Mouse (Mus musculus): ENCODE data around the gene Gm45713. TPM values are rescaled to one million over a fixed set of nuclear protein-coding genes. Genes with fewer than 3 reads are reported as not detected.

Gm45713 gene
- polyA plus RNA-seq, 1 experiment from 2014 or later: 0.20 TPM

DNA sequence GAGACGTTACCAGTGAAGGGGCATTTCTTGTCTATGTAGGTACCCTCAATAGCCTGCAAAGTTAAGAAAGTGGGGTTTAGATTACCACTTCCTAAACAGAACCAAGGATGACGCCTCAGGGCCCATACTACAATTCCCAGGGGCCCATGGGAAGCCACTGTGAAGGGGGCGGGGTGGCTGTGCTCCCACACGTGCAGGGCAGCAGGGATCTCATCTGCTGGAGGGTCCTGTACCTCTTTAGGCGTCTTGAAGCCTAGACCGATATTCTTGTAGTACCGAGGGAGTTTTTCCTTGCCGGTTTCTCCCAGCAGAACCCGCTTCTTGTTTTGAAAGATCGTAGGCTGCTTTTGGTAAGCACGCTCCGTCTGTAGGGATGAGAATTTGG, 12.9 kb downstream of the Gm45713 start:
- Histone ChIP-seq H3K36me3 (replicated peaks; ENCODE audit: control insufficient read depth, insufficient read depth, low read depth, low read length) (peaks cover 27% of the 10 kb centered on the region), H3K27ac (replicated peaks; ENCODE audit: low read depth, low read length) (no peak overlapping the region), H3K9ac (replicated peaks; ENCODE audit: low read length) (peak overlapping the region; percentile 89), H3K27me3 (ENCODE audit: control insufficient read depth, insufficient read depth, low read length) (no peaks in the 10 kb centered on the region), H3K9me3 (replicated peaks; ENCODE audit: control insufficient read depth, low read length) (no peaks in the 10 kb centered on the region), H3K4me3 (ENCODE audit: low read depth, low read length) (peak overlapping the region; percentile 65), H3K4me1 (ENCODE audit: control insufficient read depth, insufficient read depth, low read length) (peaks cover 3% of the 10 kb centered on the region), H3K4me2 (ENCODE audit: low read depth, low read length) (peak overlapping the region; percentile 63)
- WGBS: 22% methylated on average over 12 of the region's 12 CpGs
- ATAC-seq (replicated peaks; ENCODE audit: insufficient number of reproducible peaks, low FRiP score, low TSS enrichment, low read depth) (no peak), DNase-seq (ENCODE audit: low spot score) (peak; percentile 42)

DNA sequence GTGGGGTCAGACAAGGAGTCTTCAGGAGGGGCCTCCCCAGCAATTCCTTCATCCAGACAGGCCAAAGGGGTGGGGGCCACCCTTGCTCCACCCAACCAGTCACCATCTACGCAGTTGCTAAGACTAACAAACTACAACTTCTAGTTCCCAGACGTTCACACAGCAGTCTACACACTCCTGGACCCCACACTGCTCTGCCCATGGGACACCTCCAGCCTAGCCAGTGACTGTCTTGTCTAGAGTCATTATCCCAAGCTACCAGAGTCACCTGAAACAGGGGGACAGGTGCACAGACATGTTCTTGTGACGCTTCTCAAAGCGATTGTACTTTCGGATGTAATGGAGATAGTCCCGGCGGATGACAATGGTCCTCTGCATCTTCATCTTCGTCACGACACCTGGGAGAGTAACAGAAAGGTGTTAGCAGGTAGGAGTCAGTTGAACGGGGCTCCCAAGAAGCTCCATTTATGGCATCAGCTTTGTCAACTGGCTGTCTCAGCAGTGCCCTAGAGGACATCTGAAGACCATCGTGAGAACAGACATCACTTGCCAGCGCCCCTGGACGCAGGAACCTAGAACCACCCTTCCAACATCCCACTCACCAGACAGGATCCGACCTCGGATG, 13.4 kb downstream of the Gm45713 start:
- H3K9ac ChIP-seq (replicated peaks; ENCODE audit: low read length): peak overlapping the region; percentile 89
- H3K4me2 ChIP-seq (ENCODE audit: low read depth, low read length): peak overlapping the region; percentile 63
- no peaks in the 10 kb centered on the region for H3K27me3 ChIP-seq (ENCODE audit: control insufficient read depth, insufficient read depth, low read length)
- H3K9me3 ChIP-seq (replicated peaks; ENCODE audit: control insufficient read depth, low read length): no peaks in the 10 kb centered on the region
- DNase-seq (ENCODE audit: low spot score): no peak
- H3K4me3 ChIP-seq (ENCODE audit: low read depth, low read length): peak overlapping the region; percentile 65
- peaks cover 3% of the 10 kb centered on the region for H3K4me1 ChIP-seq (ENCODE audit: control insufficient read depth, insufficient read depth, low read length)
- WGBS: 85% methylated on average over 15 of the region's 15 CpGs
- peaks cover 27% of the 10 kb centered on the region for H3K36me3 ChIP-seq (replicated peaks; ENCODE audit: control insufficient read depth, insufficient read depth, low read depth, low read length)
- no peak overlapping the region for H3K27ac ChIP-seq (replicated peaks; ENCODE audit: low read depth, low read length)
- no peak for ATAC-seq (replicated peaks; ENCODE audit: insufficient number of reproducible peaks, low FRiP score, low TSS enrichment, low read depth)

DNA sequence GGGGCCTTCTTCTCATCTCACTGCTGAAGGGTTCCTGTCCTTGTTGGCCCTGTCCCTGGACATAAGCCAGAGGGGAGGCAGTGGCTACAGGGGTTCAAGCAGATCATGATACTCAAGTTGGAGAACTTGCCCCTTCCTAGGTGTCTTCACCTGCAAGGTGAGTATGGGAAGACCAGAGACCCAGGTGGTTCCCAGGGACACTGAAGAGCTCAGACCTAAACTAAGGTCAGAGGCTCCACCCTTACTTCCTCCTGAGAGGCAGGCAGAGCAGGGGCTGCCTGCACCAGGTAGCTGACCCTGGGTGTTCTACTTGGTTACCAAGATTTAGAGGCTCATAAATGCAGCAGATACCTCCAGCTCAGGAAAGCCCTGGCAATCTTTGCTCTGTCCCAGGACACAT, 14.1 kb downstream of the Gm45713 start:
- Histone ChIP-seq H3K4me1 (ENCODE audit: control insufficient read depth, insufficient read depth, low read length) (peaks cover 3% of the 10 kb centered on the region; the same call in 1 of the 2 replicates), H3K36me3 (replicated peaks; ENCODE audit: control insufficient read depth, insufficient read depth, low read depth, low read length) (peaks cover 27% of the 10 kb centered on the region), H3K27me3 (ENCODE audit: control insufficient read depth, insufficient read depth, low read length) (no peaks in the 10 kb centered on the region), H3K9me3 (replicated peaks; ENCODE audit: control insufficient read depth, low read length) (no peaks in the 10 kb centered on the region), H3K27ac (replicated peaks; ENCODE audit: low read depth, low read length) (no peak overlapping the region), H3K4me2 (ENCODE audit: low read depth, low read length) (no peak overlapping the region), H3K9ac (replicated peaks; ENCODE audit: low read length) (peak overlapping the region; percentile 22; the same call in 1 of the 2 replicates), H3K4me3 (ENCODE audit: low read depth, low read length) (no peak overlapping the region)
- ATAC-seq (replicated peaks; ENCODE audit: insufficient number of reproducible peaks, low FRiP score, low TSS enrichment, low read depth): no peak
- no peak for DNase-seq (ENCODE audit: low spot score)

DNA sequence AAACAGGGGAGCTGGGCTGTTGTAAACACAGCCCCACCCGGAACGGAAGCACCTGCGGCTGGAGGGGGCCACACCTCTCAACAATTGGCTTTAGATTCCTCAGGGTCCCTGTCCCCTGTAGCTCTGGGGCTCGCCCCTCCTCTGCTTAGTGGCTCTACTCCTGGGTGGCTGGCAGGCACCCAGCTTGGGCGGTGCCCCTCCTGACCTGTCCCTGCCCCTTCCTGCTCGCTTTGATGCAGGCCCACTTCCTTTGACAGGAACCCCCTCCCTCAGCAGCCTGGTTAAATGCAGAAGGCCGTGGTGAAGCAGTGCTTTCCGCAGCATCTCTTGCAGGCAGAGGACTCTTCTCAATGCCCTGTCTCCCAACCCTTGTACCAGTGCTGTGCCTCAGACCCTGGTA, 14.6 kb downstream of the Gm45713 start:
- no peak overlapping the region for H3K4me2 ChIP-seq (ENCODE audit: low read depth, low read length)
- ATAC-seq (replicated peaks; ENCODE audit: insufficient number of reproducible peaks, low FRiP score, low TSS enrichment, low read depth) (no peak), DNase-seq (ENCODE audit: low spot score) (no peak)
- no peaks in the 10 kb centered on the region for H3K27me3 ChIP-seq (ENCODE audit: control insufficient read depth, insufficient read depth, low read length)
- H3K4me1 ChIP-seq (ENCODE audit: control insufficient read depth, insufficient read depth, low read length): peaks cover 3% of the 10 kb centered on the region; the same call in 1 of the 2 replicates
- H3K27ac ChIP-seq (replicated peaks; ENCODE audit: low read depth, low read length): no peak overlapping the region
- no peak overlapping the region for H3K4me3 ChIP-seq (ENCODE audit: low read depth, low read length)
- H3K9ac ChIP-seq (replicated peaks; ENCODE audit: low read length): peak overlapping the region; percentile 22; the same call in 1 of the 2 replicates
- peaks cover 25% of the 10 kb centered on the region for H3K36me3 ChIP-seq (replicated peaks; ENCODE audit: control insufficient read depth, insufficient read depth, low read depth, low read length)
- WGBS: 68% methylated on average over 8 of the region's 8 CpGs
- H3K9me3 ChIP-seq (replicated peaks; ENCODE audit: control insufficient read depth, low read length): no peaks in the 10 kb centered on the region

DNA sequence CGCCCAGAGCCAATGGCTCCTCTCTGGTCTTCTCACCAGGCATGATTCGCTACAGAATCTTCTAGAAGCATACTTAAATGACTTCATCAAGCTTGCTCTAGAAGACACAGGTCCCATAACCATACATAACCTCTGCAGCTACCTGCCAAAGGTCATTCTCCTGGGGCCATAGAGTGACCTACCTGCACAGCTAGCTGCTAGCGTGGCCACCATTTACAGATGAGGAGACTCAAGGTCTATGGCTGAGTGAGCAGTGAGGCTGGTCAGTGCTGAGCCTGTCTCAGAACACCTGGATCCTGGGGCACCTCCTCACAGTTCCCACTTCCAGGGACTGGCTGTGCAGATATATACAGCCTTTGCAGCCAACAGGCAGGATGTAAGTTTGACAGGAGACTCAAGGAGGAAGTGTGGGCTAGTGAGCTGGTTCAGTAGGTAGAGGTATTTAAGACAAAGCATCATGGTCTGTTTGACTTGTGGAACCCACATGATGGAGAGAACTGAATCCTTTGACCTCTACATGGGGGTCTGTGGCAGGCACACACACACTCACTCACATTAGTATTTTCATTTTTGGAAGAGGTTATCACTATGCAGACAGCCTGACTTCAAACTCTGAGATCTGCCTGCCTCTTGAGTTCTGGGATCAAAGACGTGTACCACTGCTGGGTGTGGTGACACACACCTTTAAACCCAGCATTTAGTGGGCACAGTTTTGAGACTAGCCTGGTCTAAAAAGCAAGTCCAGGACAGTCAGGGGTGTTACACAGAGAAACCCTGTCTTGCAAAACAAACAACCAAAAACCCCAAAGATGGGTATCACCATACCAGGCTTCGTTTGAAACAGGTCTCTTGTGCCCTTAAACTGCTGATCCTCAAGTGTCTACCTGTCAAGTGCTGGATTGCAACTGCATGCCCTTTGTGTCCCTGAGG, 16.0 kb downstream of the Gm45713 start:
- H3K9me3 ChIP-seq (replicated peaks; ENCODE audit: control insufficient read depth, low read length): no peaks in the 10 kb centered on the region
- H3K27me3 ChIP-seq (ENCODE audit: control insufficient read depth, insufficient read depth, low read length): no peaks in the 10 kb centered on the region
- H3K27ac ChIP-seq (replicated peaks; ENCODE audit: low read depth, low read length): no peak overlapping the region
- no peak overlapping the region for H3K4me3 ChIP-seq (ENCODE audit: low read depth, low read length)
- no peak overlapping the region for H3K4me2 ChIP-seq (ENCODE audit: low read depth, low read length)
- peaks cover 22% of the 10 kb centered on the region for H3K36me3 ChIP-seq (replicated peaks; ENCODE audit: control insufficient read depth, insufficient read depth, low read depth, low read length)
- H3K9ac ChIP-seq (replicated peaks; ENCODE audit: low read length): no peak overlapping the region
- DNase-seq (ENCODE audit: low spot score) (no peak), ATAC-seq (replicated peaks; ENCODE audit: insufficient number of reproducible peaks, low FRiP score, low TSS enrichment, low read depth) (no peak)
- WGBS: 82% methylated on average over 5 of the region's 5 CpGs
- H3K4me1 ChIP-seq (ENCODE audit: control insufficient read depth, insufficient read depth, low read length): peaks cover 3% of the 10 kb centered on the region; the same call in 1 of the 2 replicates

DNA sequence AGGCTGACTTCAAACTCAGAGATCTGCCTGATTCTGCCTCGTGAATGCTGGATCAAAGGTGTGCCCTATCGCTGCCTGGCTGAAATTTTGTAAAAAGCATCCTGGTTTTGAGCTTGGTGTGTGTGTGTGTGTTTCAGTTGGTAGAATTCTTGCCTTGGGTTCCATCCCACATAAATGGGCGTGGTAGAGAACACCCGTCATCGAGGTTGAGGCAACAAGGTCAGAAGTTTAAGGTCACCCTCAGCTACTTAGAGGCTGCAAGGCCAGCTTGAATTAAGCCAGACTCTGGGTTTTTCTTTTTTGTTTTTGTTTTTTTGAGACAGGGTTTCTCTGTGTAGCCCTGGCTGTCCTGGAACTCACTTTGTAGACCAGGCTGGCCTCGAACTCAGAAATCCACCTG, 17.7 kb downstream of the Gm45713 start:
- Histone ChIP-seq H3K4me3 (ENCODE audit: low read depth, low read length) (no peak overlapping the region), H3K4me2 (ENCODE audit: low read depth, low read length) (no peak overlapping the region), H3K27ac (replicated peaks; ENCODE audit: low read depth, low read length) (no peak overlapping the region), H3K9ac (replicated peaks; ENCODE audit: low read length) (no peak overlapping the region), H3K4me1 (ENCODE audit: control insufficient read depth, insufficient read depth, low read length) (peaks cover 3% of the 10 kb centered on the region; the same call in 1 of the 2 replicates), H3K9me3 (replicated peaks; ENCODE audit: control insufficient read depth, low read length) (no peaks in the 10 kb centered on the region), H3K27me3 (ENCODE audit: control insufficient read depth, insufficient read depth, low read length) (no peaks in the 10 kb centered on the region), H3K36me3 (replicated peaks; ENCODE audit: control insufficient read depth, insufficient read depth, low read depth, low read length) (peaks cover 22% of the 10 kb centered on the region)
- DNase-seq (ENCODE audit: low spot score) (no peak), ATAC-seq (replicated peaks; ENCODE audit: insufficient number of reproducible peaks, low FRiP score, low TSS enrichment, low read depth) (no peak)
- 88% methylated on average over 6 of the region's 6 CpGs for WGBS

DNA sequence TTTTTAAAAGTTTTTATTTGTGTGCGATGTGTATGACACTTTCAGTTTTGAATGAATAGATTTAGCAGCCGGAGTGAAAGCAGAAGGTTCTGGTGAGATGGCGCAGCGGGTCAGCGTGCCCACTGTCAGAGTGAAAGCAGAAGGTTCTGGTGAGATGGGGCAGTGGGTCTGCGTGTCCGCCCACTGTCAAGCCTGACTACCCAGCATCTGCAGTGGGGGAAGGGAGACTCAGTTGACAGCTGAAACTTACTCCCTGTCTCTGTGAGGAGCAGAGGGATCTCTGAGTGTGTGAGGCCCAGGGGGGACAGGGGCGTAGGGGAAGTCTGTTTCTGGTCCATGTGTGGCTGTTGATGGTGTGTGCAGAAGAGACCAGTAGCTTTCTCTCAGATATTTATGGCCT, 18.5 kb downstream of the Gm45713 start:
- no peak overlapping the region for H3K4me3 ChIP-seq (ENCODE audit: low read depth, low read length)
- no peak overlapping the region for H3K4me2 ChIP-seq (ENCODE audit: low read depth, low read length)
- no peaks in the 10 kb centered on the region for H3K27me3 ChIP-seq (ENCODE audit: control insufficient read depth, insufficient read depth, low read length)
- WGBS: 83% methylated on average over 8 of the region's 8 CpGs
- H3K27ac ChIP-seq (replicated peaks; ENCODE audit: low read depth, low read length): no peak overlapping the region
- ATAC-seq (replicated peaks; ENCODE audit: insufficient number of reproducible peaks, low FRiP score, low TSS enrichment, low read depth): no peak
- no peak for DNase-seq (ENCODE audit: low spot score)
- peaks cover 3% of the 10 kb centered on the region; the same call in 1 of the 2 replicates for H3K4me1 ChIP-seq (ENCODE audit: control insufficient read depth, insufficient read depth, low read length)
- no peaks in the 10 kb centered on the region for H3K9me3 ChIP-seq (replicated peaks; ENCODE audit: control insufficient read depth, low read length)
- H3K36me3 ChIP-seq (replicated peaks; ENCODE audit: control insufficient read depth, insufficient read depth, low read depth, low read length): peaks cover 18% of the 10 kb centered on the region
- no peak overlapping the region for H3K9ac ChIP-seq (replicated peaks; ENCODE audit: low read length)

DNA sequence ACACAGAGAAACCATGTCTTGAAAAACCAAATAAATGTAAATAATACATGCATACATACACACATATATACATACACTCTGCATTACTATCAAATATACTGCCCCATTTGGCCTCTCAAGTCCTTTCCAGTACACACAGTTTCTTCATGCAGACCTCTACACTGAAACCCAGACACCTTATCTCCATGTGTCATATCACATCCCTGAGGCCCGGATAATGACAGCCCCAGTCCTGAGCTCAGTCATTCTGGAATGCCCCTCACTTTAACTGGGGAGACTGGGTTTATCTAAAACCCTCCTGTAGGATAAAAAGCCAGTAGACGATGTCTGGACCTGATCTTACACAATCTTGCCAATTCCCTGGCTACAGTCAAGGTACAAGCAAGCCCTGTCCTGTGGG, 22.6 kb downstream of the Gm45713 start:
- H3K27ac ChIP-seq (replicated peaks; ENCODE audit: low read depth, low read length): no peak overlapping the region
- 75% methylated on average over 2 of the region's 2 CpGs for WGBS

More for the DNA sequence above, 22.6 kb downstream of the Gm45713 start:
- no peak for DNase-seq (ENCODE audit: low spot score)
- ATAC-seq (replicated peaks; ENCODE audit: insufficient number of reproducible peaks, low FRiP score, low TSS enrichment, low read depth): no peak
- no peaks in the 10 kb centered on the region for H3K36me3 ChIP-seq (replicated peaks; ENCODE audit: control insufficient read depth, insufficient read depth, low read depth, low read length)
- H3K9ac ChIP-seq (replicated peaks; ENCODE audit: low read length): no peak overlapping the region
- no peak overlapping the region for H3K4me2 ChIP-seq (ENCODE audit: low read depth, low read length)
- no peaks in the 10 kb centered on the region for H3K4me1 ChIP-seq (ENCODE audit: control insufficient read depth, insufficient read depth, low read length)
- no peaks in the 10 kb centered on the region for H3K9me3 ChIP-seq (replicated peaks; ENCODE audit: control insufficient read depth, low read length)
- no peak overlapping the region for H3K4me3 ChIP-seq (ENCODE audit: low read depth, low read length)
- H3K27me3 ChIP-seq (ENCODE audit: control insufficient read depth, insufficient read depth, low read length): no peaks in the 10 kb centered on the region

Measured in embryonic facial prominence, embryonic 11.5 days (tissue).